Mouse (Mus musculus) bone marrow, adult 2 months (tissue): ENCODE data around the gene Slc51a. TPM values are rescaled to one million over a fixed set of nuclear protein-coding genes. Genes with fewer than 3 reads are reported as not detected.

Experiments
- H3K27ac ChIP-seq: fragments of 200-500 bp; 2 replicates; pipeline ENCODE4 v1.5.1; 2012; ENCODE audit warnings: low read depth, mild to moderate bottlenecking, control low read depth, inconsistent platforms, low read length; ENCODE audit not compliant: control insufficient read depth, poor library complexity, insufficient read depth
- H3K4me1 ChIP-seq: fragments of 200-500 bp; 2 replicates; pipeline ENCODE4 v1.6.1; 2011; ENCODE audit warnings: low read length; ENCODE audit not compliant: control insufficient read depth, insufficient read depth
- H3K4me3 ChIP-seq: fragments of 200-500 bp; replicated peaks from 2 replicates; pipeline ENCODE3; 2011; ENCODE audit warnings: mild to moderate bottlenecking, low read depth, low read length, control low read depth; ENCODE audit not compliant: control insufficient read depth
- CTCF ChIP-seq: fragments of 200-500 bp; IDR thresholded peaks from 2 replicates; pipeline ENCODE4 v1.5.1; 2011; ENCODE audit warnings: low read length, control low read depth; ENCODE audit not compliant: control insufficient read depth, insufficient read depth
- POLR2A ChIP-seq: fragments of 200-500 bp; IDR thresholded peaks from 2 replicates; pipeline ENCODE4 v1.6.1; 2011; ENCODE audit warnings: low read depth, mild to moderate bottlenecking, control low read depth, low read length, borderline replicate concordance; ENCODE audit not compliant: control insufficient read depth
- WGBS: fragments of 180-500 bp; shearing (Covaris S2); methylation state at CpG from one replicate; pipeline ENCODE4 v1.1.7; 2018; 5-methylcytosine and 5-hydroxymethylcytosine counted together
- polyA plus RNA-seq: library from polyadenylated mRNA; stranded (reverse); fragments of >200 nt; gene quantifications from 2 replicates; pipeline ENCODE4 v1.2.4, GENCODE M21; 2011; ENCODE audit warnings: low replicate concordance; ENCODE audit not compliant: missing spikeins, insufficient read depth, insufficient read length

Gene Slc51a
- polyA plus RNA-seq: not detected in 2 replicates

- H3K4me1 ChIP-seq: no peaks in the 10 kb centered on the region; the same call in 1 of the 2 replicates
- H3K27ac ChIP-seq: no peak within 1 kb of the TSS
- 65% methylated on average over 15 of the region's 15 CpGs for WGBS
- TF ChIP-seq POLR2A: no peak
- no peak within 1 kb of the TSS for H3K4me3 ChIP-seq
These were observed at the start of gene Slc51a for GRCm38 (mm10) chr16:32487234-32488111. Gene Slc51a (minus strand): TSS chr16:32487879.

- H3K27ac ChIP-seq: no peak overlapping the region
- WGBS: 66% methylated on average over 5 of the region's 5 CpGs
- TF ChIP-seq POLR2A (no peak), CTCF (no peak)
- H3K4me3 ChIP-seq: no peak overlapping the region
- H3K4me1 ChIP-seq: no peaks in the 10 kb centered on the region; the same call in 1 of the 2 replicates
These were observed 47.6 kb upstream of the Slc51a start for GRCm38 (mm10) chr16:32535157-32535751.

GRCm38 (mm10) chr16:32532878-32533826 lies 45.5 kb upstream of the Slc51a start:
- Histone ChIP-seq H3K27ac (no peak overlapping the region), H3K4me1 (no peaks in the 10 kb centered on the region; the same call in 1 of the 2 replicates), H3K4me3 (no peak overlapping the region)
- 38% methylated on average over 18 of the region's 18 CpGs for WGBS
- TF ChIP-seq POLR2A: no peak
- TF ChIP-seq CTCF: no peak

- Histone ChIP-seq H3K27ac (no peak overlapping the region), H3K4me3 (no peak overlapping the region), H3K4me1 (peaks cover 5% of the 10 kb centered on the region)
- TF ChIP-seq CTCF: no peak
- no peak for TF ChIP-seq POLR2A
- 47% methylated on average over 7 of the region's 7 CpGs for WGBS
These were observed 39.2 kb upstream of the Slc51a start for GRCm38 (mm10) chr16:32526906-32527305.

- Histone ChIP-seq H3K4me1 (peaks cover 10% of the 10 kb centered on the region), H3K27ac (peak overlapping the region; percentile 26), H3K4me3 (no peak overlapping the region)
- no peak for TF ChIP-seq CTCF
- TF ChIP-seq POLR2A: no peak
- WGBS: 77% methylated on average over 5 of the region's 5 CpGs
These were observed 36.6 kb upstream of the Slc51a start for GRCm38 (mm10) chr16:32524244-32524615.

GRCm38 (mm10) chr16:32523462-32524243 lies 36.0 kb upstream of the Slc51a start:
- H3K4me3 ChIP-seq: no peak overlapping the region
- WGBS: 71% methylated on average over 8 of the region's 8 CpGs
- H3K4me1 ChIP-seq: peaks cover 12% of the 10 kb centered on the region
- H3K27ac ChIP-seq: peak overlapping the region; percentile 89
- TF ChIP-seq CTCF: no peak
- TF ChIP-seq POLR2A: no peak

GRCm38 (mm10) chr16:32522578-32523194 lies 35.0 kb upstream of the Slc51a start:
- peak overlapping the region; percentile 80 for H3K27ac ChIP-seq
- no peak overlapping the region for H3K4me3 ChIP-seq
- 28% methylated on average over 6 of the region's 6 CpGs for WGBS
- peaks cover 12% of the 10 kb centered on the region for H3K4me1 ChIP-seq
- no peak for TF ChIP-seq POLR2A
- no peak for TF ChIP-seq CTCF
